ENCODE assay signal across 7 mouse cellular contexts in genomic region chr14:75131324-75131935, GRCm38 (mm10). TPM values are rescaled to one million over a fixed set of nuclear protein-coding genes. Genes with fewer than 3 reads are reported as not detected.
DNase-seq lines count a peak whose midpoint lies in the region; ATAC-seq and TF ChIP-seq lines count a peak whose summit lies in the region.

No protein-coding gene starts in this region.

- H3K4me2 ChIP-seq in lung, embryonic 16.5 days (ENCODE audit: low read depth, low read length), result peak overlapping the region; percentile 84
- peak overlapping the region; percentile 88 for H3K4me2 ChIP-seq in intestine, embryonic 14.5 days (ENCODE audit: low read length)
- peak overlapping the region; percentile 82 for H3K4me2 ChIP-seq in midbrain, postnatal 0 days (ENCODE audit: low read depth, low read length, poor library complexity, severe bottlenecking)

- peaks cover 12% of the 10 kb centered on the region; the same call in 1 of the 2 replicates for H3K4me1 ChIP-seq in lung, embryonic 16.5 days (replicated peaks; ENCODE audit: control insufficient read depth, insufficient read depth, low read length)
- H3K4me1 ChIP-seq in intestine, embryonic 14.5 days (replicated peaks; ENCODE audit: control insufficient read depth, insufficient read depth, low read length), result peaks cover 4% of the 10 kb centered on the region; the same call in 1 of the 2 replicates
- no peaks in the 10 kb centered on the region for H3K4me1 ChIP-seq in midbrain, postnatal 0 days (ENCODE audit: insufficient read depth, low read length)

- no peaks in the 10 kb centered on the region for H3K36me3 ChIP-seq in lung, embryonic 16.5 days (ENCODE audit: control insufficient read depth, insufficient read depth, low read length)
- H3K36me3 ChIP-seq in intestine, embryonic 14.5 days (ENCODE audit: control insufficient read depth, insufficient read depth, low read length), result no peaks in the 10 kb centered on the region
- H3K36me3 ChIP-seq in midbrain, postnatal 0 days (ENCODE audit: insufficient read depth, low read length), result no peaks in the 10 kb centered on the region

- DNase-seq in lung, postnatal 4 days, result no peak
- peak; percentile 56 for DNase-seq in intestine, embryonic 14.5 days (ENCODE audit: low spot score)
- DNase-seq in midbrain, postnatal 0 days (ENCODE audit: low spot score), result peak; percentile 3
- DNase-seq in gastrocnemius, adult 18-20 months (ENCODE audit: low spot score), result no peak
- DNase-seq in urinary bladder, postnatal 4 days (ENCODE audit: low spot score in 2 of 2), result no peak

- no peaks in the 10 kb centered on the region for H3K27me3 ChIP-seq in lung, embryonic 16.5 days (ENCODE audit: control insufficient read depth, insufficient read depth, low read depth, low read length)
- H3K27me3 ChIP-seq in intestine, embryonic 14.5 days (replicated peaks; ENCODE audit: control insufficient read depth, insufficient read depth, low read length), result no peaks in the 10 kb centered on the region
- H3K27me3 ChIP-seq in midbrain, postnatal 0 days (ENCODE audit: insufficient read depth, low read length), result no peaks in the 10 kb centered on the region

- TF ChIP-seq CTCF in midbrain, postnatal 0 days (IDR thresholded peaks at IDR 0.05), result no peak

- H3K27ac ChIP-seq in lung, embryonic 16.5 days (ENCODE audit: low read length), result peak overlapping the region; percentile 75
- H3K27ac ChIP-seq in intestine, embryonic 14.5 days (ENCODE audit: low read depth), result no peak overlapping the region
- no peak overlapping the region for H3K27ac ChIP-seq in midbrain, postnatal 0 days (ENCODE audit: low read depth, low read length)

- H3K9me3 ChIP-seq in lung, embryonic 16.5 days (ENCODE audit: control insufficient read depth, low read length), result no peaks in the 10 kb centered on the region
- no peaks in the 10 kb centered on the region for H3K9me3 ChIP-seq in intestine, embryonic 14.5 days (ENCODE audit: control insufficient read depth, low read length)
- H3K9me3 ChIP-seq in midbrain, postnatal 0 days (ENCODE audit: low read length), result no peaks in the 10 kb centered on the region

- peak overlapping the region; percentile 60 for H3K9ac ChIP-seq in lung, embryonic 16.5 days (ENCODE audit: low read length)
- H3K9ac ChIP-seq in intestine, embryonic 14.5 days (ENCODE audit: low read length), result no peak overlapping the region
- H3K9ac ChIP-seq in midbrain, postnatal 0 days (replicated peaks; ENCODE audit: low read length, poor library complexity, severe bottlenecking), result peak overlapping the region; percentile 52; the same call in 1 of the 2 replicates

- 2% methylated on average over 12 of the region's 12 CpGs for WGBS in lung, embryonic 16.5 days
- 7% methylated on average over 12 of the region's 12 CpGs for WGBS in intestine, embryonic 14.5 days
- WGBS in midbrain, postnatal 0 days, result 4% methylated on average over 12 of the region's 12 CpGs

- peak overlapping the region; percentile 69 for H3K4me3 ChIP-seq in lung, embryonic 16.5 days (ENCODE audit: low read length)
- peak overlapping the region; percentile 53 for H3K4me3 ChIP-seq in intestine, embryonic 14.5 days (ENCODE audit: low read depth, low read length)
- peak overlapping the region; percentile 61 for H3K4me3 ChIP-seq in midbrain, postnatal 0 days (ENCODE audit: low read depth, low read length)

- no peak for ATAC-seq in lung, embryonic 16.5 days (ENCODE audit: low read depth)
- ATAC-seq in erythroblast, adult 5-6 weeks (replicated peaks; ENCODE audit: low FRiP score, poor library complexity, severe bottlenecking), result peak; percentile 56; the same call in 1 of the 2 replicates
- no peak for ATAC-seq in intestine, embryonic 14.5 days (replicated peaks; ENCODE audit: low FRiP score, low TSS enrichment, low read depth)
- ATAC-seq in midbrain, postnatal 0 days (ENCODE audit: low FRiP score), result no peak

RNA-seq across cellular contexts. Expression of gene Lcp1, which starts 0.5 kb away (rescaled TPM):
- polyA plus RNA-seq in lung, embryonic 16.5 days (2015; fragmentation: Nextera tagmentation; extraction: Ambion mirVana), result 74.8 and 77.7 TPM in 2 replicates
- total RNA-seq in erythroblast, adult 5-6 weeks (2015; ENCODE audit: low replicate concordance), result 249 and 278 TPM in 2 replicates
- 130 and 135 TPM in 2 replicates for total RNA-seq in erythroblast, adult 5-6 weeks (2017; ENCODE audit: low replicate concordance)
- polyA plus RNA-seq in intestine, embryonic 14.5 days (2014; fragmentation: Nextera tagmentation; extraction: Ambion mirVana), result 58.3 and 61.2 TPM in 2 replicates
- 6.9 and 12.3 TPM in 2 replicates for total RNA-seq in midbrain, postnatal 0 days (2014; rRNA removed)
- polyA plus RNA-seq in midbrain, postnatal 0 days (2015; fragmentation: Nextera tagmentation; extraction: Ambion mirVana), result 7.5 and 7.8 TPM in 2 replicates
- 1 to 10 TPM; 1.6 to 2.9 TPM for total RNA-seq in gastrocnemius, adult 18-20 months (2021)

RNA-seq across cellular contexts. Expression of gene Lrrc63, which starts 0.7 kb away (rescaled TPM):
- 0.14 and 0.19 TPM in 2 replicates for polyA plus RNA-seq in lung, embryonic 16.5 days (2015; fragmentation: Nextera tagmentation; extraction: Ambion mirVana)
- total RNA-seq in erythroblast, adult 5-6 weeks (2015; ENCODE audit: low replicate concordance), result not detected in 2 replicates
- 0.42 TPM in 1 of 2 replicates, not detected in the other for total RNA-seq in erythroblast, adult 5-6 weeks (2017; ENCODE audit: low replicate concordance)
- polyA plus RNA-seq in intestine, embryonic 14.5 days (2014; fragmentation: Nextera tagmentation; extraction: Ambion mirVana), result 0.07 TPM in 1 of 2 replicates, not detected in the other
- total RNA-seq in midbrain, postnatal 0 days (2014; rRNA removed), result not detected in 2 replicates
- 0.06 TPM in 1 of 2 replicates, not detected in the other for polyA plus RNA-seq in midbrain, postnatal 0 days (2015; fragmentation: Nextera tagmentation; extraction: Ambion mirVana)
- not detected for total RNA-seq in gastrocnemius, adult 18-20 months (2021)

Comparison
In these comparisons a context has a peak if more than half of its experiments do, and no peak if none do; other contexts are left out.
1. DNase-seq: peak in intestine, embryonic 14.5 days (single experiment) and midbrain, postnatal 0 days (single experiment); none in lung, postnatal 4 days (0 of 2), gastrocnemius, adult 18-20 months (single experiment) and urinary bladder, postnatal 4 days (0 of 2).
2. Peak in every context shown above with its lines, with median percentiles within 50 percentile points of each other: H3K4me2 ChIP-seq and H3K4me3 ChIP-seq.